Mouse (Mus musculus) ES-E14 (cell line): ENCODE data around the gene Cactin. TPM values are rescaled to one million over a fixed set of nuclear protein-coding genes. Genes with fewer than 3 reads are reported as not detected.

Experiments
- DNase-seq: peaks from one replicate; pipeline ENCODE4 v3.0.0-alpha.2; 2013; ENCODE audit warnings: low read depth, low spot score
- H3K27ac ChIP-seq: 2 replicates; pipeline ENCODE4 v1.5.1; 2012; ENCODE audit warnings: low read depth, mild to moderate bottlenecking, low read length, moderate library complexity, mixed read lengths; ENCODE audit not compliant: poor library complexity, insufficient read depth, severe bottlenecking
- H3K36me3 ChIP-seq: 2 replicates; pipeline ENCODE4 v1.6.1; 2012; ENCODE audit warnings: mild to moderate bottlenecking, low read length, moderate library complexity, mixed read lengths; ENCODE audit not compliant: control insufficient read depth, poor library complexity, insufficient read depth, severe bottlenecking
- H3K4me1 ChIP-seq, 2 experiments: fragments of 150-350 bp in 1 of 2; sonication (generic) in 1 of 2; 2 replicates each; pipeline ENCODE4 v1.6.1; 2012; ENCODE audit warnings: low read length in 2 of 2, mild to moderate bottlenecking in 1 of 2, mixed read lengths in 1 of 2; ENCODE audit not compliant: control insufficient read depth in 2 of 2, insufficient read depth in 2 of 2, poor library complexity in 1 of 2
- H3K4me3 ChIP-seq, 2 experiments: fragments of 150-350 bp in 1 of 2; sonication (generic) in 1 of 2; 2 replicates each; pipeline ENCODE4 v1.5.1; 2012; ENCODE audit warnings: low read length in 2 of 2, low read depth in 1 of 2, mild to moderate bottlenecking in 1 of 2, mixed read lengths in 1 of 2; ENCODE audit not compliant: insufficient read depth in 1 of 2, poor library complexity in 1 of 2, severe bottlenecking in 1 of 2
- H3K9ac ChIP-seq: 2 replicates; pipeline ENCODE4 v1.6.1; 2012; ENCODE audit warnings: low read depth, mild to moderate bottlenecking, low read length, mixed read lengths; ENCODE audit not compliant: poor library complexity, insufficient read depth, severe bottlenecking
- H3K9me3 ChIP-seq: fragments of 150-350 bp; sonication (generic); 2 replicates; pipeline ENCODE4 v1.6.1; 2012; ENCODE audit warnings: low read depth, mild to moderate bottlenecking, low read length; ENCODE audit not compliant: control insufficient read depth, insufficient read depth
- CHD2 ChIP-seq: IDR thresholded peaks from 2 replicates; pipeline ENCODE4 v1.6.1; 2014; ENCODE audit warnings: mild to moderate bottlenecking, low read depth, low read length, inconsistent platforms
- HCFC1 ChIP-seq: IDR thresholded peaks from 2 replicates; pipeline ENCODE4 v1.6.1; 2012; ENCODE audit warnings: low read length, inconsistent platforms, borderline replicate concordance; ENCODE audit not compliant: insufficient read depth
- MAFK ChIP-seq: IDR thresholded peaks from 2 replicates; pipeline ENCODE4 v1.6.1; 2014; ENCODE audit warnings: mild to moderate bottlenecking, low read depth, low read length, inconsistent platforms; ENCODE audit not compliant: insufficient read depth
- ZC3H11A ChIP-seq: IDR thresholded peaks from 2 replicates; pipeline ENCODE4 v1.6.1; 2012; ENCODE audit warnings: low read depth, mild to moderate bottlenecking, inconsistent platforms, low read length, borderline replicate concordance
- ZNF384 ChIP-seq: IDR thresholded peaks from 2 replicates; pipeline ENCODE4 v1.6.1; 2012; ENCODE audit warnings: low read depth, low read length, inconsistent platforms
- in situ Hi-C, 2 experiments: fragments of 600-800 bp; cut with MboI; formaldehyde crosslinking; loops; one replicate each; pipeline ENCODE4 v1.15.1; 2025; ENCODE audit warnings: low sequenced_read_pairs in 2 of 2, inconsistent platforms in 1 of 2; ENCODE audit not compliant: unreplicated experiment in 2 of 2
- total RNA-seq: library from RNA; depleted of rRNA; stranded (reverse); fragments of 300-350 nt; gene quantifications from 2 replicates; pipeline ENCODE4 v1.2.3, GENCODE M21; 2012

Cactin gene
- total RNA-seq, 1 experiment, result 54.9 TPM

DNA sequence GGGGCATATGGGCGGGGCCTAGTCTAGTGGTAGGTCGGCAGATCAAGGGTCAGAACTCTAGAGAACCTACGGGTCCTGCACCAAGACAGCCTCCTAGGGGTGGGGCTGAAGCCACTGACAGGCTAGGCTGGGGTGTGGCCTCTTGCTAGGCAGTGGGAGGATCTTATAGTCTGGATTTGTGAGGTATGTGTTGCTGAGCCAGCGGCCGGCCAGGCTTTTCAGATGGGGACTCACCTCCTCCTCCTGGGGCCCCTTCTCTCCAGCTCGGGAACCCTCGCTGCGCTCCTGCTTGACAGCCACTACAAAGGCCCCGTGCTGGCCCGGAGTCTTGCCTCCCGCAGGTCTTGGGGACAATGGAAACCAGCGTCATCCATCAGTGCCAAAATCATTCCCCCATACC, 28.2 kb downstream of the Cactin start:
- H3K9ac ChIP-seq, result no peak overlapping the region; the same call in 1 of the 2 replicates
- H3K27ac ChIP-seq, result no peak overlapping the region; the same call in 1 of the 2 replicates
- no peaks in the 10 kb centered on the region for H3K36me3 ChIP-seq
- H3K4me3 ChIP-seq, result peak overlapping the region; percentile 69 to 87
- in situ Hi-C loops, result no loop called here
- H3K9me3 ChIP-seq, result no peaks in the 10 kb centered on the region
- peaks cover 4 to 12% of the 10 kb centered on the region in 2 experiments; a peak in 3 of 4 replicates for H3K4me1 ChIP-seq
- TF ChIP-seq MAFK, result no peak
- no peak for TF ChIP-seq ZC3H11A
- no peak for TF ChIP-seq CHD2
- TF ChIP-seq ZNF384, result no peak
- TF ChIP-seq HCFC1, result no peak
- peak; percentile 87 for DNase-seq

- peak overlapping the region; percentile 69 to 87 for H3K4me3 ChIP-seq
- DNase-seq, result no peak
- peaks cover 9 to 19% of the 10 kb centered on the region in 2 experiments; a peak in 3 of 4 replicates for H3K4me1 ChIP-seq
- H3K36me3 ChIP-seq, result no peaks in the 10 kb centered on the region
- H3K27ac ChIP-seq, result peak overlapping the region; percentile 2; the same call in 1 of the 2 replicates
- H3K9me3 ChIP-seq, result no peaks in the 10 kb centered on the region
- TF ChIP-seq HCFC1 (no peak), ZC3H11A (no peak), ZNF384 (no peak), CHD2 (no peak), MAFK (no peak)
- peak overlapping the region; percentile 67 for H3K9ac ChIP-seq
- in situ Hi-C loops, result no loop called here
Measured at GRCm38 (mm10) chr10:81349961-81350350, 29.1 kb downstream of the Cactin start.

DNA sequence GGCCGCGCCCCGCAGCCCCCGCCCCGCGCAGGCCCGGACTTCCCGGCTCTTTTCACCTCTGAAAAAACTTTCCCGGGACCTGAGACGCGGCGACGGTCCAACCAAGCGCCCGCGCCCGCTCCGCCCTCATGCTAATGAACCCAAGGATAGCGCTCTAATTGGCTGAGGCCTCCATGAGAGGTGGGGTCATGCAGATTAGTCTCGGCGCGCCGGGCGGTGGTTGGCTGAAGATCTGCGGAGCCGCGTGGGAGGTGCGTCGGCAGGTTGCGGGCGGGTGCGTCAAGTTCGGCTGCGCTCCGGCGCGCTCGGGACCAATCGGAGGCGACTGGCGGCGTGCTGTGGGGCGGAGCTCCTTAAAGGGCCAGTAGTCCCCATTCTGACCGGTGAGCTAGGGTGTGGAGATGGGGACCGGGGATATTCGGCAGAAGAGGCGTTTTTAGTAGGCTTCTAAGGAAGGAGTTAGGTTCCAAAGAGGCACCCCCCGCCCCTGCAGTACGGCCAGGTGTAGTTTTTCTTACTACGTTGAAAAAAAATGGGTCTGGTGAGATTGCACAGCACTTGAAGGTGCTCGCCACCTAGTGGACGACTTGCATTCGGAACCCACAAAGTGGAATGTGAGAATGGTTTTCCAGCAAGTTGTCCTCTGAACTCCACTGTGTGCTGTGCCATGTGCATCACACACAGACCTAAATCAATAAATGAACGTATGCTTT, 29.6 kb downstream of the Cactin start, which contains the start of gene Hmg20b:
Gene Hmg20b, minus strand, starts transcription at position 130 of the 713 bp plus-strand sequence.
- peak within 1 kb of the TSS; percentile 69; the same call in 1 of the 2 replicates for H3K27ac ChIP-seq
- in situ Hi-C loops, result no loop called here
- H3K9me3 ChIP-seq, result no peaks in the 10 kb centered on the region
- H3K4me3 ChIP-seq, result peak within 1 kb of the TSS; percentile 75 to 87
- peak; percentile 87 for TF ChIP-seq ZNF384
- no peak for TF ChIP-seq MAFK
- TF ChIP-seq CHD2, result 0 out of 2 replicates have a peak, but pooled peaks have one; percentile 15
- peak; percentile 97 for DNase-seq
- peak within 1 kb of the TSS; percentile 76 for H3K9ac ChIP-seq
- H3K4me1 ChIP-seq, result peaks cover 11 to 20% of the 10 kb centered on the region in 2 experiments; a peak in 3 of 4 replicates
- H3K36me3 ChIP-seq, result no peaks in the 10 kb centered on the region

- Histone ChIP-seq H3K9me3 (no peaks in the 10 kb centered on the region), H3K9ac (peak overlapping the region; percentile 49; the same call in 1 of the 2 replicates), H3K4me3 (peak overlapping the region; percentile 35 to 62), H3K36me3 (no peaks in the 10 kb centered on the region), H3K27ac (peak overlapping the region; percentile 1; the same call in 1 of the 2 replicates), H3K4me1 (peaks cover 11 to 23% of the 10 kb centered on the region in 2 experiments; a peak in 3 of 4 replicates)
- TF ChIP-seq MAFK (no peak), CHD2 (no peak), HCFC1 (no peak), ZC3H11A (no peak), ZNF384 (no peak)
- in situ Hi-C loops, result no loop called here
- DNase-seq, result peak; percentile 81
Measured at GRCm38 (mm10) chr10:81351678-81352291, 30.9 kb downstream of the Cactin start.
